Mouse (Mus musculus): ENCODE data around the gene Pla2g10. TPM values are rescaled to one million over a fixed set of nuclear protein-coding genes. Genes with fewer than 3 reads are reported as not detected.
"Not testable (repeated sequence)": the region's sequence is repeated elsewhere in the genome, so short reads cannot be mapped to it uniquely, and the experiment has no call there.

Gene Pla2g10
- polyA plus RNA-seq, 1 experiment from 2014 or later, result 0.27 TPM

DNA sequence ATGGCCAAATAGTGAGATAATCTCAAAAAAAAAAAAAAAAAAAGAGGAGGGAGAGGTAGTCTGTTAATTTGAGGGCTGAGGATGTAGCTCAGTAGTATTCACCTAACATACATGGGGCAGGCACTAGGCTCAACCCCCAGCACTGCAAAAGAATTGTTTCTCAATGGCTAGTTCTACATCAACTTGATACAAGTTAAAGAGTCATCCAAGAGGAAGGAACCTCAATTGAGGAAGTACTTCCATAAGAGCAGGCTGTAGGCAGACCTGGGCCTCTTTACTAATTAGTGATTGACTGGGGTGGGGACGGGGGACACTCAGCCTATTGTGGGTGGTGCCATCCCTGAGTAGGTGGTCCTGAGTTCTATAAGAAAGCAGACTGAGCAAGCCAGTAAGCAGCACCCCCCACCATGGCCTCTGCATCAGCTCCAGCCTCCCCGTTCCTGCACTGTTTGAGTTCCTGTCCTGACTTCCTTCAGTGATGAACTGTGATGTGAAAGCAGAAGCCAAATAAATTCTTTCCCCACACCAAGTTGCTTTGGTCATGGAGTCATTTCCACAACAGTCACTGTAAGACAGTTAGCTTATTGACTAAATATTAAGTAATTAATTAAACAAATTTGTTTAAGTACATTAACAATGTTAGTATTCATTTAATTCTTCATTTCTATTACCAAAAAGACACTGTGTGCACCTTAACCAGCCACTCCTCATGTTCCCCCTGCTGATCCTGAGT, 13.8 kb downstream of the Pla2g10 start:
- Histone ChIP-seq H3K9ac (no peak overlapping the region), H3K9me3 (no peaks in the 10 kb centered on the region), H3K4me2 (replicated peaks) (no peak overlapping the region), H3K4me1 (no peaks in the 10 kb centered on the region), H3K27ac (no peak overlapping the region), H3K4me3 (no peak overlapping the region), H3K27me3 (replicated peaks) (no peaks in the 10 kb centered on the region), H3K36me3 (no peaks in the 10 kb centered on the region)
- ATAC-seq (ENCODE audit: low FRiP score, low read depth), result no peak
- WGBS, result 76% methylated on average over 2 of the region's 2 CpGs

- no peak for ATAC-seq (ENCODE audit: low FRiP score, low read depth)
- no peak overlapping the region for H3K9ac ChIP-seq
- no peaks in the 10 kb centered on the region for H3K9me3 ChIP-seq
- no peaks in the 10 kb centered on the region for H3K27me3 ChIP-seq (replicated peaks)
- no peak overlapping the region for H3K4me3 ChIP-seq
- H3K4me2 ChIP-seq (replicated peaks), result no peak overlapping the region
- no peaks in the 10 kb centered on the region for H3K36me3 ChIP-seq
- 93% methylated on average over 3 of the region's 3 CpGs for WGBS
- no peaks in the 10 kb centered on the region for H3K4me1 ChIP-seq
- H3K27ac ChIP-seq, result no peak overlapping the region
These were observed 15.9 kb downstream of the Pla2g10 start for GRCm38 (mm10) chr16:13714910-13715309.

DNA sequence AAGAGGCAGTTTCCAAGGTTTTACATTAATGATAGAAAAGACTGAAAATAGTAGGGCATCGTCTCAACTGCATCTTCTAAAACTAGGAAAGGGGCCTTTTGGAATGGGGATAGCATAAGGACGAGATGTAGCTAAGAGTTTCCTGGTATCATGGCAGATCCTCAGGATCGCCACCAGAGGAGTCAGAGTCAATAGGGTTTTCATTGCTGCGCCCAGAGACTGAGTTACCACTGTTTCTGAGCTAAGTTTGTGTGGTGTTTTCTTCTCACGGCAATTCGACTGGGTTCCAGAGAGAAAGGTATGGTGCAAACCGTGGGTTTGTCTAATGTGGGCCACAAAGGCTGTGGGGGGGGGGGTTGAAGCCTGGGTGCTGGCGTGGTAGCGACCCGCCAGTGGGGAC, 26.1 kb downstream of the Pla2g10 start:
- Histone ChIP-seq H3K36me3 (peaks cover 50% of the 10 kb centered on the region), H3K4me3 (no peak overlapping the region), H3K27me3 (replicated peaks) (no peaks in the 10 kb centered on the region), H3K9ac (no peak overlapping the region), H3K9me3 (no peaks in the 10 kb centered on the region), H3K27ac (no peak overlapping the region), H3K4me1 (no peaks in the 10 kb centered on the region), H3K4me2 (replicated peaks) (no peak overlapping the region)
- no peak for ATAC-seq (ENCODE audit: low FRiP score, low read depth)
- WGBS, result 94% methylated on average over 9 of the region's 10 CpGs

DNA sequence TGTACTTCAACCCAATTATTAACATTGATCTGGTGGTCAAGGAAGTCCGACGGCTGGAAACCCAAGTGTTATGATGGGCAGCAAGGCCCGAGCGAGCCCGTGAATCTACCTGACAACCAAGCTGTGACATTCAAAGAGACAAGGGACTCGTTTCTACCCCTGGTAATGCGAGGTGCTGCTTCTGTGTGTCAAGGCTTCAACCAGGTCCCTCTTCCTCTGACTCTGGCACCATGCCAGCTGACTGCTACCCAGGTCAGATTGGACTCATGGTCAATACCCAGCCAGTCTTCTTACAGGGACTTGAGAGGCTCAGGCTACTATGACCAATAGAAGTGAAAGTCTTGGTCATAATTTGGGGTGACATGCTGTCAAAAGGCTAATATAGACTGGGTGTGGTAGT, 28.6 kb downstream of the Pla2g10 start:
- Histone ChIP-seq H3K36me3 (peaks cover 75% of the 10 kb centered on the region), H3K9me3 (no peaks in the 10 kb centered on the region)

GRCm38 (mm10) chr16:13698998-13699397, 31.8 kb downstream of the Pla2g10 start:
- no peaks in the 10 kb centered on the region for H3K27me3 ChIP-seq (replicated peaks)
- no peaks in the 10 kb centered on the region for H3K4me1 ChIP-seq
- WGBS, result 92% methylated on average over 7 of the region's 7 CpGs
- H3K4me3 ChIP-seq, result no peak overlapping the region
- no peak for ATAC-seq (ENCODE audit: low FRiP score, low read depth)
- H3K9ac ChIP-seq, result no peak overlapping the region
- peaks cover 80% of the 10 kb centered on the region for H3K36me3 ChIP-seq
- no peak overlapping the region for H3K4me2 ChIP-seq (replicated peaks)
- H3K27ac ChIP-seq, result no peak overlapping the region
- no peaks in the 10 kb centered on the region for H3K9me3 ChIP-seq

More for the DNA sequence above, 28.6 kb downstream of the Pla2g10 start:
- Histone ChIP-seq H3K4me3 (no peak overlapping the region), H3K9ac (no peak overlapping the region), H3K27me3 (replicated peaks) (no peaks in the 10 kb centered on the region), H3K4me1 (no peaks in the 10 kb centered on the region), H3K4me2 (replicated peaks) (no peak overlapping the region), H3K27ac (no peak overlapping the region)
- ATAC-seq (ENCODE audit: low FRiP score, low read depth), result no peak
- WGBS, result 93% methylated on average over 7 of the region's 7 CpGs

- Histone ChIP-seq H3K27ac (no peak overlapping the region), H3K9me3 (no peaks in the 10 kb centered on the region), H3K27me3 (replicated peaks) (no peaks in the 10 kb centered on the region), H3K4me2 (replicated peaks) (no peak overlapping the region), H3K4me3 (no peak overlapping the region), H3K4me1 (no peaks in the 10 kb centered on the region), H3K36me3 (peaks cover 19% of the 10 kb centered on the region), H3K9ac (no peak overlapping the region)
- 90% methylated on average over 3 of the region's 3 CpGs for WGBS
- ATAC-seq (ENCODE audit: low FRiP score, low read depth), result no peak
These were observed 52.0 kb downstream of the Pla2g10 start for GRCm38 (mm10) chr16:13678601-13679319.

DNA sequence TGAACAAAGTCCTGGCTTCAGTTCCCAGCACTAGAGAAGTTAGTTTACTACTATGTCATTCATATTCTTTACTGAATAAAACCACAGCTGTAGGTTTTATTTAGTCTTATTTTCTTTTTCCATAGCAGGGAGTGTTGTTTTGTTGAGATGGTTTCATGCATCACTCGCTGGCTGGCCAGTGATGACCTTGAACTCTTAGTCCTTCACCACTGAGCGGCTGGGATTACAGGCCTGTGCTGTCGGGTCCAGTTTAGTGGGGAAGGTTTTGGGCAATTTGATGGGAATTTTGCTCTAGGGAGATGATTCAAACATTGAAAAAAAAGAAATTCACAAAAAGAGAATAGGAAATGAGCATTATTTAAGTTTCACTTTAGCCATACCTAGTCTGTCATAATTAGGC, 56.3 kb downstream of the Pla2g10 start:
- H3K4me2 ChIP-seq (replicated peaks), result no peak overlapping the region
- H3K27ac ChIP-seq, result no peak overlapping the region
- no peak for ATAC-seq (ENCODE audit: low FRiP score, low read depth)
- WGBS, result 93% methylated on average over 3 of the region's 3 CpGs
- no peak overlapping the region for H3K9ac ChIP-seq
- no peak overlapping the region for H3K4me3 ChIP-seq
- peaks cover 8% of the 10 kb centered on the region for H3K4me1 ChIP-seq
- peaks cover 19% of the 10 kb centered on the region for H3K36me3 ChIP-seq
- H3K9me3 ChIP-seq, result no peaks in the 10 kb centered on the region
- H3K27me3 ChIP-seq (replicated peaks), result no peaks in the 10 kb centered on the region

GRCm38 (mm10) chr16:13673114-13673513, 57.7 kb downstream of the Pla2g10 start:
- no peak overlapping the region for H3K27ac ChIP-seq
- H3K27me3 ChIP-seq (replicated peaks), result no peaks in the 10 kb centered on the region
- H3K9me3 ChIP-seq, result no peaks in the 10 kb centered on the region
- H3K4me1 ChIP-seq, result peaks cover 8% of the 10 kb centered on the region
- no peak for ATAC-seq (ENCODE audit: low FRiP score, low read depth)
- 83% methylated on average over 5 of the region's 5 CpGs for WGBS
- peak overlapping the region; percentile 87 for H3K4me2 ChIP-seq (replicated peaks)
- H3K4me3 ChIP-seq, result 0 out of 2 replicates have a peak overlapping the region, but pooled peaks have one; percentile 96
- H3K9ac ChIP-seq, result no peak overlapping the region
- H3K36me3 ChIP-seq, result peaks cover 19% of the 10 kb centered on the region

GRCm38 (mm10) chr16:13672386-13672898, 58.3 kb downstream of the Pla2g10 start:
- peak; percentile 38 for ATAC-seq (ENCODE audit: low FRiP score, low read depth)
- Histone ChIP-seq H3K27me3 (replicated peaks) (no peaks in the 10 kb centered on the region), H3K9me3 (no peaks in the 10 kb centered on the region), H3K4me3 (peak overlapping the region; percentile 96), H3K4me2 (replicated peaks) (peak overlapping the region; percentile 87), H3K27ac (no peak overlapping the region), H3K9ac (peak overlapping the region; percentile 94), H3K4me1 (peaks cover 9% of the 10 kb centered on the region), H3K36me3 (peaks cover 12% of the 10 kb centered on the region)
- 2% methylated on average over 20 of the region's 20 CpGs for WGBS

DNA sequence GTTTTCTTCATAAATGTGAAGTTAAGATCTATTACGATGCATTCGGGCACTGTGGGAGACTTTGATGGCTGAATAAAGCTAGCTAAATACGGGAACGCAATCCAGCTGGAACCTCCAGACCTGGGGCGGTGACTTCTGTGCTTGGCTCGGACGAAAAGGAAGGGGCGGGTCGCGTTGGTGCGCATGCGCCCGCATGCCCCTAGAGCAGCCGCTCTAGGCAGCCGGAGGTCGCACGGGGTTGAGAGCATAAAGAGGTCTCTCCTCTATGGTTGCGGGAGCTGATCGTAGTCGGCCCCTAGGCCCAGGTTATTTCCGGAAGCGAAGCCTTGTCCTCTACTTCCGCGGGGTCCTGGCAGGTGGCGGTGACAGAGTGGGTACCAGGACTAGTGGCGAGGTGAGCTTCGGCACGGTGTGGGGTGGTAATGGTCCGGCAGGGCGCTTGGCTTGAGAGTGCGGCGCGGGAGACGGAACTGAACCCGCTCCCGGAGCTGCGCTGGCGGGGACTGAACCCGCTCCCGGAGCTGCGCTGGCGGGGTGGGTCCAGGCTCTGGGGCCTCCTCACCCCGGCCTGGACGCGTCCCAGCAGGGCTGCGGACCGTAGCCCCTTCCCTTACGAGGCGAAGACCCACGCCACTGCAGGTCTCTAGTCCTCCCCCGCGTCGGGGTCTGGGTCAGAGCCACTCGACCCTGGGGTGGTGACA, 58.9 kb downstream of the Pla2g10 start, which contains the start of the genes Bfar and 3110001I22Rik:
TSS of gene Bfar (plus strand) at position 174 of the 701 bp plus-strand sequence.
TSS of gene 3110001I22Rik (plus strand) at position 245 of the 701 bp plus-strand sequence.
- peaks cover 6% of the 10 kb centered on the region for H3K36me3 ChIP-seq
- WGBS, result under 1% methylated on average over 54 of the region's 54 CpGs
- H3K27me3 ChIP-seq (replicated peaks), result no peaks in the 10 kb centered on the region
- H3K9me3 ChIP-seq, result no peaks in the 10 kb centered on the region
- peak within 1 kb of the TSS; percentile 94 for H3K9ac ChIP-seq
- ATAC-seq (ENCODE audit: low FRiP score, low read depth), result peak; percentile 93
- H3K4me3 ChIP-seq, result peak within 1 kb of the TSS; percentile 96
- no peak within 1 kb of the TSS for H3K27ac ChIP-seq
- H3K4me2 ChIP-seq (replicated peaks), result peak within 1 kb of the TSS; percentile 87
- H3K4me1 ChIP-seq, result peaks cover 15% of the 10 kb centered on the region

- WGBS, result 77% methylated on average over 5 of the region's 5 CpGs
- not testable (repeated sequence) for H3K27me3 ChIP-seq (replicated peaks); H3K36me3 ChIP-seq; H3K4me3 ChIP-seq; ATAC-seq (ENCODE audit: low FRiP score, low read depth); H3K9ac ChIP-seq; H3K27ac ChIP-seq; H3K9me3 ChIP-seq
- H3K4me1 ChIP-seq, result peaks cover 15% of the 10 kb centered on the region
- peak overlapping the region; percentile 87 for H3K4me2 ChIP-seq (replicated peaks)
These were observed 59.9 kb downstream of the Pla2g10 start for GRCm38 (mm10) chr16:13670896-13671295.

DNA sequence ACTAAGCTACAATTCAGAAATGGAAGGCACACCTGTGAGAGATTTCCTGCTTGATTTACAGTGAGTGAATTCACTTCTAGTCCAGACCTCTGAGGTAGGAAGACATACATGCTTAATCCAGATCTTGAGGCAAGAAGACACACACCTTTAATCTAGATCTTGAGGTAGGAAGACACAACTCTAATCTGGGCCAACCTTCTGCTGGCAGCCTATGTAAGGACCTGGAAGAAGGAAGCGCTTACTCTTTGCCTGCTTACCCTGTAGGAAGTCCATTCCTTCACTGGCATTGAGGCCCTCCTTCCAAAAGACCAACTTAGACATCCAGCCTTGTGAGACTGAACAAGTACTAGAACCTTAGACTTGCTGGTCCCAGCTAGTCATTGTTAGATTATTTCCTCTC, 61.5 kb downstream of the Pla2g10 start:
- Histone ChIP-seq H3K4me3 (no peak overlapping the region), H3K27ac (no peak overlapping the region), H3K9ac (no peak overlapping the region), H3K27me3 (replicated peaks) (no peaks in the 10 kb centered on the region), H3K4me1 (peaks cover 15% of the 10 kb centered on the region), H3K9me3 (no peaks in the 10 kb centered on the region), H3K36me3 (peaks cover 12% of the 10 kb centered on the region; the same call in 1 of the 2 replicates), H3K4me2 (replicated peaks) (no peak overlapping the region)
- WGBS, result 86% methylated on average over 1 of the region's 1 CpGs
- no peak for ATAC-seq (ENCODE audit: low FRiP score, low read depth)

All from neural tube, embryonic 12.5 days (tissue).